Mouse (Mus musculus): ENCODE data around the gene Aplf. TPM values are rescaled to one million over a fixed set of nuclear protein-coding genes. Genes with fewer than 3 reads are reported as not detected.
"Not testable (repeated sequence)": the region's sequence is repeated elsewhere in the genome, so short reads cannot be mapped to it uniquely, and the experiment has no call there.

Gene Aplf
- total RNA-seq, 2 experiments from 2014 or later = 2.7 to 3.2 TPM

DNA sequence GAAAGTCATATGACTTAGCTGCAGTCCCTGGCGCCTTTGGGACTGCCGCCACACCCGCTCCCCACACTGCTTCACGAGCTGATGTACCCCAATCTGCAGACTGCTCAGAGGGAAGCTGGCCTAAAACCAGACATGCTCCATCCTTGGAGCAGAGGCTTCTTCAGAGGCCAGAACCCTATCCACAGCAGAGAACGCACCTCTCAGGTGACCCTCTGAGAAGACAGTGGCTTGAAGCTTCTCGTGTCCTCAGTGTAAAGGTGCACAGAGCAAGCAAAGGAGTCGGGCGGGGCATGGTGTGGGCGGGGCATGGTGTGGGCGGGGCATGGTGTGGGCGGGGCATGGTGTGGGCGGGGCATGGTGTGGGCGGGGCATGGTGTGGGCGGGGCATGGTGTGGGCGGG is 43.1 kb downstream of the Aplf start:
- DNase-seq (ENCODE audit: low spot score) = not testable (repeated sequence)

DNA sequence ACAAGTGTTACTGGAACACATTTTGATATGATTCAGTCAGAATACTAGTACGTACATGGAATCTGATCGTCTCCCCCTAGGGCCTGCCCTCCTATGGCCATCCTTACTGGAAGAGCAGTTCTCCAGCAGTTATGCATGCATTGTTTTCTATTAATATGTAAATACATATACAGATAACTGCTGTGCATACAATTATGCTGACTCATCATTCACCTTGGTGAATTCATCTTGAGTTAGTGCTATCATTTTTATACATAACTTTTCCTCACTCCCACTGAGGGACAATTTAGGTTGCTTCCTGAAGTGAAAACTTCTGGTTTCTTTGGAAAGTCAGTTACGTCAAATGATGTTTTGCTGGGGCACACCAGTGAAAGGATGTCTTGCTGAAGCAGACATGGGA is 48.8 kb downstream of the Aplf start:
- no peak for DNase-seq (ENCODE audit: low spot score)

DNA sequence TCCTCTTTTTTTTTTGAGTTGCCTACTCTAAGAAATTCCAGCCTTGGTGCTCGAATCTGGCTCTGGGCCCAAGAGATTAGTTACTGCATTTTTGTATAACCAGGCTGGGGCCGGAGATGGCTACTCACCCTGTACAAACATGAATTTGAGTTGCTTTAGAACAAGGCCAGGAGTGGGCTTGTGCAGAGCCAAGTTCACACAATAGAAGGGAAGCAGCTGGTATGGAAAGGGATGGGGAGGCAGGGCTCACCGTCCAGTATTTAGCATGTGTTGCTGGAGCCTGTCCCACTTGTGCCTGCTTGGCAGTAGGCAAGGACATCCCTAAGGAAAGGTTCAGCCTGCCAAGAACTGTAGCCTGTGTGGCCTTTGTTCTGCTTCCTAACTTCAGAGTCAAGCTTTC is 50.7 kb downstream of the Aplf start:
- DNase-seq (ENCODE audit: low spot score) = peak; percentile 7

DNA sequence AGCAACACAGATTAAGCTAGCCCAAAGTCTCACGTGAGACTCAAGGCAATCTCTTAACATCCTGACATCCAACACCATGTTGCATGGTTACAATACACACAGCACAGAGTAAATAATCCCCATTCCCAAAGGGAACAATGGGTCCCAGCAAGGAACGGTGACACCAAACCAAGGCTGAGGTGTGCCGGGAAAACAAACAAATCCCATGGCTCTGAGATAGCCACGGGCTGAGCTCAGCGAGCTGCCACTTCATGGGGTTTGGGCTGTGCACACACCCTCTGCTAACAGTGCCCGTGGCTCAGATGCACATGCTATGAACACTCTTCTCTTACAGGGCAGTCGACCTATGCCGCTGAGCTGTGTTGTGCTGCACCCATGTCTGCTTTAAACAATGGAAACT is 54.0 kb downstream of the Aplf start:
- no peak for DNase-seq (ENCODE audit: low spot score)

DNA sequence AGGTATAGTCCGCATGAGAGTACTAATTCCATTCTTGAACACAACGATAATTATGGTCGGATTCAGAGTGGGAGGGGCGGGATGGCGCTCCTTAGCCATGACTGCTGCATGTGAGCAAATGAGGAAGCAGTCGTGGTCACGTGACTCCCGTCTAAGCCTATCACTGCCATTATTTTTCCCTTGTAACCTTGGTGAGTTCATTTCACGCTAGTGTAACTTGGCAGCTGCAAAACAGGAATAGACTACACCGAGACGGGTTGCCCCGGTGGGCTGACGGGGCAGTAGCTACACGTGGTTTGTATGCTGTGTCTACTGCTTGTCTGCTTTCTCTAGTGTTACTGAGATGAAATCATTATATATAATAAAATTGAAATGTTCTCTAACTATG is 56.3 kb downstream of the Aplf start:
- DNase-seq (ENCODE audit: low spot score) = no peak

DNA sequence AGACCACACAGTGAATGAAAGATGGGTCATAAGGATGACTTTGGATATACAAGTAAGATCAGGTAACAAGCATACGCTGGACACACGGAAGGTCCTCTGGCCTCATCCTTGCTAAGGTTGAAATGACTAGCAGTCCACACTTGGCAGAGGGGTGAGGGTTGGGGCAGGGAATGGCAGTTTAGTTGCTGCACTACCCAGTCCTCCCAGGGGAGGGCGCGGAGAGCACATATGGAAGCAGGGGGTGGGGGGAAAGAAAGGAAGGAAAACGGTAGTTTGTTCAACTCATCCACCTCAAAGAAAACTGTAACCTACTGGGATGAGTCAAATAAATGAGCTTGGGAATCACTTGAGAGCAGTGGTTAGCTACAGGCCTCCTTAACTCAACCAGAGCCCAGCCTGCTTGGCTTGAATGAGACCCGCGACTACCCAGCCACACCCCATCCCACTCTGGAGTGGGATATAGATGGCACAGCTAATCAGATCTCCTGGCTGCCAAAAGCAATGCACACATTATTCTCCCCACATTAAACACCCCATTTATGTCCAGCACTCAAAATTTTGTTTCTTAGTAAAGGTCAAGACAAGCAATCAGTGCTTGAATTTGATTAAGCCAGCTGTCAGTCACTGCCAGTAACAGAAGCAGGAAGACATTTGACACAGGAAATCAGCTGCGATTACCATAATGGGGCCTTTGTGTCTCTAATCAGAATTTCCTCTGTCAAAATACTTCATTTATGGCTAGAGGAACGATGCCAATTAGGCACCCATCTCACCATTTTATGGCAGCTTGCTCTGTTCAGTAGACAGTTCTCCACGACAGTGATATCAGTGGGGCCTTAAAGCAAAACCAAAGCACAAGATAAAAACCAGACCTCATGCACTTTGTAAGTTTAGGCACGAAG is 56.9 kb downstream of the Aplf start:
- peak; percentile 40 for DNase-seq (ENCODE audit: low spot score)

DNA sequence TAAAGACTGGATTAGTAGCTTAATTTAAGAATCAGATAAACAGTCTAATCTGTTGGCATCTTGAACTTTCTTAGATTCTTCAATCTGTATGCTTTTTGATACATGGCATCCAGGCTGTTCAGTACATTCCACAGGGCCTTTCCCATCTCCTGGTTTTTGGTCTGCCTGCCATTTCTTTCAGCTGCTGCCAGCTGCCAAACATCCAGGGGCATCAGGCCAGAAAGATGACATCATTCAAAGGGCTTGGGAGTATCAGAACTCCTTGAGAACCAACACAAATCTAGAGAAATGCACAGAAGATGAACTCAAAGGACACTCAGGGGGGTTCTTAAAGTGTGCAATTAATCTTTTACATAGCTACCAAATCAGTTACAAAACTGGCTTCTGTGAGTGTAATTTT is 72.2 kb downstream of the Aplf start:
- peak; percentile 30 for DNase-seq (ENCODE audit: low spot score)

DNA sequence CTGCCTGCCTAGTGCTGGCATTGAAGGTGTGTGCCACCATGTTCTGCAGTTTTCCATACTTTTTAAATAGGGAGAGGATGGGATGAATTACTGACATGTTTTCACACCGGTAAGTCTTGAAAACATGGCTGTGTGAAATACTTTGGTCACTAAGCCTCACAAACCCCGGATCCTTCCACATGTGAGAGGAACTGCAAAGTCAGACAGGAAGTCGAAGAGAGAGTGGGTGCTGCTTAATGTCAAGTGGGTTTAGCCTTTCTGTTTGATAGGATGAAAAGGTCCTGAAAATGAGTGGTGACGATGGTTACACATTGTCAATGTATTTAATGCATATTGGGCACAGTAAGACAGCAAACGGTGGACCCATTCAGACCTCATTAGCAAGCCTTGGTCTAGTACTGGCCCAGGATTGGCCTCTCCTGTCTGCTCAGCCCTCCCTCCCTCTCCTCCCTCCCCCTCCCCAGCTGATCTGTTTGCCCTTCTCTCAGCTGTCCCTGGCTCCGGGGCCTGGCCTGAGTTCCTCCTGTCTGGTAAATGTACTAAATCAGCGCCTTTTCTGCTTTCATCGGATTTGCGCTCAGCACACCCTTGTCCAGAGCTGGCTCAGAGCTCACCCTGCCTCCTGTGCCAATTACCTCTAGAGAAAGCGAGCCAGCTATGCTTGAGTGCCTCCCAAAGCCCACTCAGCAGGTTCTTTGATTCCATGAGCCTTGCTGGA is 74.7 kb downstream of the Aplf start:
- DNase-seq (ENCODE audit: low spot score) = no peak

DNA sequence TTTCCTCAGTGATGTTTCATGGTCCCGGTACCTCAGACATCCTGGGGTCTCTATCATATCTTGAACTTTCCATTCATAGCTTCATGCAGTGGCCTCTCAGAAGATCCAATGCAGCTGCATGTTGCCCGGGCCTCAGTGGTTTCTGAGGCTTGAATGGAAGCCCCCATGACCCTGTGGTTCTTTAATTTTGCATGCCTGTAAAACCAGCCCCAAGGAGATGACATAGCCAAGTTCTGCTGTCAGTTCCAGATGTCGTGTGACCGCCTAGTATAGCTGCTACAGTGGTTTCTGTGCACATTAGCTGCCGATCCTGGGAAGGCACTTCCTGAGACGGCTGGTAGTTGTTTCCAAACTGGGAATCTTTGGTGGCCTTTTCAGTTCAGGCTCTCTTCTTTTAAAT is 77.8 kb downstream of the Aplf start:
- no peak for DNase-seq (ENCODE audit: low spot score)

DNA sequence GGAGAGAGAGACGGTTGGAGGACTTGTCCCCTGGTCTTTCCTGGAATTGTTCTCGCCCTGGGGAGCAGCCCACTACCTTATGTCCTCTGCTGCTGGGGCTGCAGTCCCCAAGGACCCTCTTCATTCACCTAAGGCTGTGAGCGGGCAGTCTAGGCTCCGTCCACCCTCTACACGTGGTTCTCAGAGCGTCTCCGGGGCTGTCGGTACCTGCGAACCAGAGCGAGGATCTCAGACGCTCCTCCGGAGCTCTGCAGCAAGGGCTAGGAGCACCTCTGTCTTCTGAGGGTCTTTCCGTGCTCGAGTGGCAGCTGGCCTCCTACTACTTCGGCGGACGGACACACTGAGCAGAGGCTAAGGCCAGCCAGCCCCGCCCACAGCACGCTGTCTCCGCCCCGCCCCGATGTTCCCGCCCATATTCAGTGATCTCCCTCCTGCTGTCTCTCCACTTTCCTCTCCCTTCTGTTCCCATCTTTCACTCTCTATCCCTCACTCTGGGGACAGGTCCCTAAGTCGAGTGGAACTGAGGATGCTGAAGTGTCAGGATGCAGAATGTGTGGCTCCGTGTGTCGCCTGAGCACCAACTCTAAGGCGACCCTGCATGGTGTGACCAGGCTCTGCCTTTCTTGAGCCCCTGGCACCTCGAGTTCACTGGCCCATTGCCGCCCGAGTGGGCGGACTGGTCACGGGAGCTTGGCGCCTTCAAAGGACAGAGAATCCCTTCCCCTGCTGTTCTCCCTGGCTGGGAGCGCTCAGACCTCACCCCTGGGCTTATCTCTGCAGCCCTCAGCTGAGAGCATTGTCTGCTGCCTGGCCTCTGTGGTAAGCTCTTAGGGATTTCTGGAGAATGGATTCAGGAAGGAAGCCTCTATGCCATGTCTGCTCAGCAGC is 81.4 kb downstream of the Aplf start, which contains the start of gene Prokr1:
Prokr1 (minus strand) TSS at position 350 of the 888 bp plus-strand sequence.
- DNase-seq (ENCODE audit: low spot score) = peak; percentile 38

DNA sequence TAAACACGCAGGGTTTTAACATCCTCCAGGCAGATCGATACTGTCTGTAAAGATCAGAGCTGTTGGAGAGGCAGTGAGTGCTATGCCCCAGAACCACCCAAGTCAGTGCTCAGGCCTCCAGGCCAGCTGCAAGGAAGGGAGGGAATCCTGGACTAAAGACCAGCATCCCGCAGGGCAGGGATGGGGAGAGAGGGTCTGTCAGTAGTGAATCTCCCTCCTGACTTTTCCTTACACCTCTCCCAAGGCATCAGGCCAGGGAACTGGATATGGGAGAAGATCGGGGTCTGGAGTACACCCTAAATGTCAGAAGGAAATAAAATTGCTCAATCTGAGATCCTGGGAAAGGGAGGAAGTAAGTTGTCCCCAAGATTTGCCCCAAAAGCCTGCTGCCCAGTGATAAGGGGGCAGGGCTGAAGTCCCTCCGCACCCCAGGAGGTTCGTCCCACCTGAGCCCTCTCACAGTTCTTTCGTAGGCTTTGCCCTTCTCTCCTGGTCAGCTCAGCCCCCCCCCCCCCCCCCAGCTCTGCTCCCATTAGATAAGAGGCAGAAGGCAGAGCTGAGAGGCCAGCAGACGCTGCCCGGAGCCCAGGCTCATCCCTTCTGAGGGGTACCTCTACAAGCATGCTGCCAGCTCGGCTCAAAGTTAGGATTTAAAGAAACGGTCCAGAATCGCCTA is 82.1 kb downstream of the Aplf start:
- no peak for DNase-seq (ENCODE audit: low spot score)

DNA sequence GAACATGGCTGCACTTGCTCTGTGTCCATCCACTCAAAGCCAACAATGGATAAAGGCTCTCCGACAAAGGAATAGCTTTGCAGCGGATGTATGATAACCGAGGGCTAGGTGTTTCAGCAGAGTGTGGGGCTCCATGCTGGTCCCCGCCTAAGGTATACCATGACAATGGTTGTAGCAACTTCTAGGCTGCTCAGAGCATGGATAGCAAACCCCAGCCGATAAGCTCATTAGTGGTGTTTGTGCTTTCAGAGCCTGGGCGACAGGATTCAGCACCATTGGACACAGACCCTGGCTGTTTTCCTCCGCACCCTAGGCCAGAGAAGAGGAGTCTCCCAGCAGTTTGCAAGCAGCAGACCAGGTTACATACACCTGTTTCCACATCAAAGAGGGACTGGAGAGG is 88.0 kb downstream of the Aplf start:
- no peak for DNase-seq (ENCODE audit: low spot score)

DNA sequence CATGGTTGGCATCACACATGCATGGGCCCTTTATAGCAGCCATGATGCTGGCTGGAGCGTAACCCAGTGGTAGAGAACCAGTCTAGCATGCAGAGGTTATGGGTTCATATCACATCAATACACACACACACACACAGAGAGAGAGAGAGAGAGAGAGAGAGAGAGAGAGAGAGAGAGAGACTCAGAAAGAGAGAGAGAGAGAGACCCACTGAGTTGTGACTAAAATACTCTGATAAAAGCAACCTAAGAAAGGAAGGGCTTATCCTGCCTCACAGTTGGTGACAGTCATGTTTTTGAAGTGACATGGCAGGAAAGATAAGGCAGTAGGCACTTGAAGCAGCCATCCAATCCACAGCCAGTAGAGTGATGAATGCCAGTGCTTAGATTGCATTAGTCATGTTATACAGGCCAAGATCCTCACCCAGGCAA is 88.8 kb downstream of the Aplf start:
- DNase-seq (ENCODE audit: low spot score) = no peak

DNA sequence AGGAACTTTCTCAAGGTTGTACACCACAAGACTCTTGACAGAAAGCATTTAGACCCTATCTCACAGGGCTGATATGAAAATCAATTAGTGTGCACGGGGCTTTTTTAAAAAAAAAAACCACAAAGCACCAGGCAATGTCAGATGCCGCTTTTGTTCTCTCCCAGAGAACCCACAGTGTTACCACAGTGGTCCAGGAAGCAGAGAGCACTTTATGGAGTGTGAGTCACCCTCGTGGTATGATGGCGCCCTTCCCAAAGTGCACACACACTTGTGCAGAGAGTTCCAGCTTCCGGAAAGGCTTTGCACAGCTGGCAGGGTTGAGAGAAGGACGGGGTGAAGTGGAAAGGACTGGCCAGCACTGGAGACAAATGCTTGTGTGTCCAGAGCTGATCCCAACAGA is 89.5 kb downstream of the Aplf start:
- DNase-seq (ENCODE audit: low spot score) = peak; percentile 48

DNA sequence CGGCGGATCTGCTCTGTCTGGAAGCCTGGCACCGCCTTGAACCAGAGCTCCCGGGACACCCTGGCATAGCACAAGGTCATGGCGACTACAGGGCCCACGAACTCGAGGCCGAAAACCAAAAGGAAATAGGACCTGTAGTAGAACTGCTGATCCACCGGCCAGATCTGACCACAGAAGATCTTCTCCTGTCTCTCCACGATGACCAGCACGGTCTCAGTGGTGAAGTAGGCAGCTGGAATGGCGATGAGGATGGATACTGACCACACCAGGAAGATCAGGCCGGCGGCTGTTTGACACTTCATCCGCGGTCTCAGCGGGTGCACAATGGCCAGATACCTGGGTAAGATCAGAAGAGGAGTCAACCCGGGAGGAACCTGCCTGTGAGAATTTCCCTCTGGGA is 90.4 kb downstream of the Aplf start:
- DNase-seq (ENCODE audit: low spot score) = no peak

DNA sequence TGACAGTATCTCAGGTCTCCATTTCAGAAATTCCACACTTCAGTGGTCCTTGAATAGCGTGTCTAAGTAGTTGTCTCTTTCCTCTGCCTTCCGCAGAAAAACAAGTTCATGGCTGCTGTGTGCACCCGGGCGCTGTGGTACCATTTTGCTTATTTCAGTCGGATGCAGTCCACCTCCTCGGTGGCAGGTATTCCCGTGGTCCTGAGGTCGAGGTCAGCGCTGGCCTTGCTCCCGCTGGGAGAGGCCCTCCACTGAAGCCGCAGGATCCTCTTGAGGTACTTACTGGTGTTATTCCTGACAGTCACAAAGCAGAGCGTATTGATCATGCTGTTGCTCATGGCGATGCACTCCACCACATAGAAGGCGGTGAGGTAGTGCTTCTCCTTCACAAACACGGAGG is 90.9 kb downstream of the Aplf start:
- no peak for DNase-seq (ENCODE audit: low spot score)

Other genes with a start within 250 kb of the Aplf start
- gene Bmp10, start 243.2 kb downstream of the Aplf start, total RNA-seq (2021) = not detected
- under 1 TPM; 0.57 to 0.87 TPM for gene Arhgap25, start 138.9 kb downstream of the Aplf start, total RNA-seq (2021)
- 1 to 10 TPM in 1 of 2 experiments, under 1 TPM in 1; 0.98 to 1.5 TPM for gene Prokr1, start 81.5 kb downstream of the Aplf start, total RNA-seq (2021)
- gene Efcc1, start 58.7 kb upstream of the Aplf start, total RNA-seq (2021) = under 1 TPM; 0.66 to 0.74 TPM
- gene Gp9, start 105.9 kb upstream of the Aplf start, total RNA-seq (2021) = not detected
- gene Rab43, start 140.0 kb upstream of the Aplf start, total RNA-seq (2021) = 1 to 10 TPM; 3.2 to 5.9 TPM
- under 1 TPM in 1 of 2 experiments, not detected in 1; 0.59 TPM for gene Gm45140, start 163.6 kb upstream of the Aplf start, total RNA-seq (2021)
- 10 to 100 TPM; 19.5 to 22.6 TPM for gene Isy1, start 166.6 kb upstream of the Aplf start, total RNA-seq (2021)
- gene Cnbp, start 178.9 kb upstream of the Aplf start, total RNA-seq (2021) = 100 to 1,000 TPM; 462 to 552 TPM
- 10 to 100 TPM; 27.9 to 28.9 TPM for gene Copg1, start 215.6 kb upstream of the Aplf start, total RNA-seq (2021)
- gene Hmces, start 241.7 kb upstream of the Aplf start, total RNA-seq (2021) = 1 to 10 TPM; 6.1 to 7.5 TPM